In the genomic region with DNA sequence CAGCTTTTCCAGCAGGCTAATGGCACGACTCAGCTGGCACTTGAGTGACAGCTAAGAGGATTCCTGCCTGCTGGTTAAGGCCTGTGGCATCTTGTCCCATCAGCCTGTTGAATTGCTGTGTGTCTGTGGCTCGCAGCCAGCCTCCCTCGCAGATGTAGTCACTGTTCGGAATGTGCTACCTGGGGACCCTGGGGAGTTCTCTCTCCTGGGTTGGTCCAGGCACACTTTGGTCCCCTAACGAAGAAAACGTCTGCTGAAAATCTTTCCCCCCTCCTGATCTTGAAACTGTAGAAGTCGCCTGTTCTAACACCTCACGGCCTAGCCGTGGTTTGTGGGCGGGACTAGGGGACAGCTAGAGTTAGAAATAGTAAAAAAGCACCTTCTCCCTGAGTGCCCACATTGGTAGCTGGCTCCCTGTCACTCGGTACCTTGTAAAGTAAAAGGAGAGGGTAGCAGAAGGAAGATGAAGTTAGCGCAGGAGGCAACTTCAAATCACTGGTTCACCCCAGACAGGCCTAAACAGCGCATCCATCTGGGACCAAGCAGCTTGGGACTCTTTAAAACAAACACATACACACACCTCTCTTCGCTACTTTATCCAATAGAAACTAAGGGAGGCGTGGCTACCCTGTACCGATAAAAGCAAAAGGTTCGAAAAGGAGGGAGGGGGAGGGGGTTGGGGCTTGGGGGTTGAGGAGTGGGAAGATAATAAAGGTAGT, we compare ENCODE assay signal across 8 mouse cellular contexts. TPM values are rescaled to one million over a fixed set of nuclear protein-coding genes. Genes with fewer than 3 reads are reported as not detected.
A peak's percentile ranks its signal among the peaks of the same experiment; 100 is the strongest.
DNase-seq lines count a peak whose midpoint lies in the region; ATAC-seq and TF ChIP-seq lines count a peak whose summit lies in the region.

No protein-coding gene starts in this region.

- WGBS in lung, postnatal 0 days: 18% methylated on average over 17 of the region's 17 CpGs
- WGBS in heart, embryonic 16.5 days: 9% methylated on average over 17 of the region's 17 CpGs

- ATAC-seq in lung, postnatal 0 days: peak; percentile 63
- peak; percentile 73 for ATAC-seq in heart, embryonic 16.5 days (replicated peaks; ENCODE audit: extremely low read depth, insufficient read depth, low FRiP score)

- no peaks in the 10 kb centered on the region for H3K4me1 ChIP-seq in lung, postnatal 0 days (ENCODE audit: insufficient read depth, low read depth, low read length)
- peaks cover 15% of the 10 kb centered on the region for H3K4me1 ChIP-seq in heart, embryonic 16.5 days (ENCODE audit: control insufficient read depth, insufficient read depth, low read length)

- H3ac ChIP-seq in myocyte (ENCODE audit: control insufficient read depth, insufficient read length): no peak overlapping the region

- H3K27me3 ChIP-seq in lung, postnatal 0 days (replicated peaks; ENCODE audit: insufficient read depth, low read length): no peaks in the 10 kb centered on the region; the same call in 1 of the 2 replicates
- H3K27me3 ChIP-seq in heart, embryonic 16.5 days (ENCODE audit: control insufficient read depth, insufficient read depth, low read length): no peaks in the 10 kb centered on the region
- H3K27me3 ChIP-seq in myocyte (ENCODE audit: control insufficient read depth, insufficient read depth, insufficient read length): no peaks in the 10 kb centered on the region

- TF ChIP-seq EP300 in lung, postnatal 0 days (IDR thresholded peaks at IDR 0.05): no peak

- no peaks in the 10 kb centered on the region for H3K9me3 ChIP-seq in lung, postnatal 0 days (ENCODE audit: low read length)
- no peaks in the 10 kb centered on the region for H3K9me3 ChIP-seq in heart, embryonic 16.5 days (replicated peaks; ENCODE audit: control insufficient read depth, low read length)

- no peak for TF ChIP-seq CTCF in lung, postnatal 0 days (IDR thresholded peaks at IDR 0.05)
- TF ChIP-seq CTCF in brain, embryonic 14.5 days (IDR thresholded peaks at IDR 0.05; ENCODE audit: borderline replicate concordance, extremely low read depth, insufficient read depth, insufficient read length): no peak

- H3K4me2 ChIP-seq in lung, postnatal 0 days (replicated peaks; ENCODE audit: low read depth, low read length): peak overlapping the region; percentile 43
- H3K4me2 ChIP-seq in heart, embryonic 16.5 days (ENCODE audit: low read depth, low read length): peak overlapping the region; percentile 62
- peak overlapping the region; percentile 12 for H3K4me2 ChIP-seq in myocyte (ENCODE audit: low read depth)

- peak; percentile 15 for DNase-seq in lung, postnatal 0 days (ENCODE audit: low spot score)
- no peak for DNase-seq in lung, postnatal 14 days
- peak; percentile 33 for DNase-seq in brain, embryonic 14.5 days (ENCODE audit: low read depth)
- peak; percentile 12 for DNase-seq in kidney, postnatal 14 days
- no peak for DNase-seq in spleen, postnatal 4 days (ENCODE audit: low spot score in 2 of 2)
- DNase-seq in layer of hippocampus, adult 18-20 months (ENCODE audit: low spot score in 2 of 2): no peak

- no peaks in the 10 kb centered on the region for H3K36me3 ChIP-seq in lung, postnatal 0 days (ENCODE audit: insufficient read depth, low read length)
- H3K36me3 ChIP-seq in heart, embryonic 16.5 days (ENCODE audit: control insufficient read depth, insufficient read depth): no peaks in the 10 kb centered on the region
- no peaks in the 10 kb centered on the region for H3K36me3 ChIP-seq in myocyte (ENCODE audit: control insufficient read depth, insufficient read depth)

- H3K79me2 ChIP-seq in myocyte (ENCODE audit: control insufficient read depth, insufficient read depth): no peaks in the 10 kb centered on the region

- TF ChIP-seq POLR2A in brain, embryonic 14.5 days (IDR thresholded peaks at IDR 0.05; ENCODE audit: borderline replicate concordance, extremely low read depth, insufficient read depth, insufficient read length, poor library complexity, severe bottlenecking): no peak
- no peak for TF ChIP-seq POLR2A in myocyte (IDR thresholded peaks at IDR 0.05; ENCODE audit: insufficient read length, low read depth)

- no peak overlapping the region for H3K9ac ChIP-seq in lung, postnatal 0 days (replicated peaks; ENCODE audit: low read depth)
- peak overlapping the region; percentile 58 for H3K9ac ChIP-seq in heart, embryonic 16.5 days (ENCODE audit: low read length)

- H3K27ac ChIP-seq in lung, postnatal 0 days (ENCODE audit: low read length): no peak overlapping the region
- peak overlapping the region; percentile 67 for H3K27ac ChIP-seq in heart, embryonic 16.5 days (ENCODE audit: low read length)

- peak overlapping the region; percentile 8; the same call in 1 of the 2 replicates for H3K4me3 ChIP-seq in lung, postnatal 0 days (ENCODE audit: low read depth, low read length)
- peak overlapping the region; percentile 56 for H3K4me3 ChIP-seq in heart, embryonic 16.5 days (ENCODE audit: low read length)
- no peak overlapping the region for H3K4me3 ChIP-seq in myocyte

TF ChIP-seq in myocyte, 11 proteins besides CTCF, POLR2A, EP300 and RAD21:
- TF ChIP-seq USF1 (IDR thresholded peaks at IDR 0.05; ENCODE audit: low read depth) (no peak), TCF3 (IDR thresholded peaks at IDR 0.05; ENCODE audit: insufficient read length, low read depth) (no peak), POLR2AphosphoS2 (IDR thresholded peaks at IDR 0.05; ENCODE audit: insufficient read length, low read depth) (no peak), CEBPB (IDR thresholded peaks at IDR 0.05; ENCODE audit: insufficient read depth, poor library complexity, severe bottlenecking) (no peak)

RNA-seq across cellular contexts. Expression of a gene that starts 1.2 kb away (rescaled TPM):
- 2.9 and 3.2 TPM in 2 replicates for polyA plus RNA-seq in lung, postnatal 0 days (2015; fragmentation: Nextera tagmentation; extraction: Ambion mirVana)
- polyA plus RNA-seq in brain, embryonic 14.5 days (2012; rRNA removed): 6.0 and 7.7 TPM in 2 replicates
- polyA plus RNA-seq in heart, embryonic 16.5 days (2015; fragmentation: Nextera tagmentation; extraction: Ambion mirVana): 0.67 and 1.2 TPM in 2 replicates
- 0.05 TPM for polyA plus RNA-seq in myocyte (2012; fragmentation: generic; extraction: Trizol)
- total RNA-seq in layer of hippocampus, adult 18-20 months (2021): 10 to 100 TPM; 13.6 to 14.7 TPM

Comparison
In these comparisons a context has a peak if more than half of its experiments do, and no peak if none do; other contexts are left out.
1. DNase-seq: peak in lung, postnatal 0 days (single experiment), brain, embryonic 14.5 days (single experiment) and kidney, postnatal 14 days (single experiment); none in lung, postnatal 14 days (single experiment), spleen, postnatal 4 days (0 of 2) and layer of hippocampus, adult 18-20 months (0 of 2).
2. H3K4me2 ChIP-seq: peak in every context shown above with its lines; median percentile 62 in heart, embryonic 16.5 days; 43 in lung, postnatal 0 days; 12 in myocyte.